Mouse (Mus musculus) WW6 (cell line): ENCODE measurements around the gene Daxx.
"Not testable (repeated sequence)": the region's sequence is repeated elsewhere in the genome, so short reads cannot be mapped to it uniquely, and the experiment has no call there.

ENCODE experiments used
- DNase-seq: peaks from one replicate; pipeline ENCODE4 v3.0.0-alpha.2; 2013; ENCODE audit warnings: low read depth, low spot score

Gene Daxx

DNA sequence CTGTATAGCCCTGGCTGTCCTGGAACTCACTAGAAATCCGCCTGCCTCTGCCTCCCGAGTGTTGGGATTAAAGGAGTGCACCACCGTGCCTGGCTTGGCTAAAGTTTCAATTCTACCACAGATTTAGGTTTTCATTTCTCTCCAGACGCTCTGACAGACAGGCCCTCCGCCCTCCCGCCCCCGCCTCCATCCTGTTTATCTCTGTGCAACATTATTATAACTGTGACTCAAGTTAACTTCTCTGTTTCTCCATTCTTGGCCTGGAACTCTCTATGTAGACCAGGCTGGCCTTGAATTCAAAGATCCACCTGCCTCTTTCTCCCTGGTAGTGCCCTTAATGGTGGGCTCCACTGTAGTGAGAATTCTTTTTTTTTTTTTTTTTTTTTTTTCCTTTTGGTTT, 6.7 kb upstream of the Daxx start:
- no peak for DNase-seq

DNA sequence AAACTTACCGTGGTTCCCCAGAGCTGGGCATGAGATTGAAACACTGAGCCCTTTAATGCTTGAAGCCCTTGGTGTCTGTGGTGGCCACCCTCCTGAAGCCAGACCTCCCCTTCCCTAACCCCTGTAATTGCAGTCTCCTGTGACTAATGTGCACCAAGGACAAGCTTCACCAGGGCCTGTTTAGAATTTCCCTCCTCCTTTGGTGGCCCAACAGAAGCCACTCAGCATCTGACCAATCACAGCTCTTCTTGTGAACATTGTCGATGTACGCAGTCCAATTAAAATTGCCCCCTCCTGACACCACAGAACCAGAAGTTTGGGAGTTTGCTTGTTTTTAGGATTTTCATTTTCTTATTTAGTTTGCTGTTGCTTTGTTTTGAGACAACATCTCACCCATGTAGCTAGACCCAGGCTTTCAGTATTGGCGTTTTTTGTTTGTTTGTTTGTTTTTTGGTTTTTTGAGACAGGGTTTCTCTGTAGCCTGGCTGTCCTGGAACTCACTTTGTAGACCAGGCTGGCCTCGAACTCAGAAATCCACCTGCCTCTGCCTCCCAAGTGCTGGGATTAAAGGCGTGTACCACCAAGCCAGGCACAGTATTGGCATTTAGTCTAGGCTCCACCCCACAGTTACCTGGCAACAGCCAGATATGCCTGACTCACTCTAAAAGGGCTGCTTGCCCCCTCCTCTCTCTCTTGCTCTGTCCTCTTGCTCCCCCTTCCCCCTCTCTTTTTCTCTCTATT, 5.1 kb upstream of the Daxx start:
- DNase-seq: not testable (repeated sequence)

DNA sequence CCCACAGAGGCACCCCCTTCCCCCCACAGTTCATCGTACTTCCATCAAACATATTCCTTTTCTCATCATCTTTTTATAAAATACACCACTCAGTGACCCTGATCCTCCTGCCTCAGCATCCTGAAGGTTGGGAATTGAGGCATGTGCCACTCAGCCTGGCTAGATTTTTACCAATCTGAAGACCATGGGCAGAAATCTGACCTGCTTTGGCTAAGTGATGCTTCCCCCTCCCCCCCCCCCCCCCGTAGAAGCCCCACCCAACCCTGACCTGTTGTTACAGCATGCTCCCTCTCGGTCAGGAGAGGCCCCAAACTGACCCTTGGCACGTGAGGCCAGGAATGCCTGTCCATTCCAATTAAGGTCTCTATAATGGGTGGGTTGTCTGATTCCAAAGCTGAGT, 4.4 kb upstream of the Daxx start, which contains the start of gene Platr17:
TSS of gene Platr17 (plus strand) at position 301 of the 400 bp plus-strand sequence.
- DNase-seq: not testable (repeated sequence)

DNA sequence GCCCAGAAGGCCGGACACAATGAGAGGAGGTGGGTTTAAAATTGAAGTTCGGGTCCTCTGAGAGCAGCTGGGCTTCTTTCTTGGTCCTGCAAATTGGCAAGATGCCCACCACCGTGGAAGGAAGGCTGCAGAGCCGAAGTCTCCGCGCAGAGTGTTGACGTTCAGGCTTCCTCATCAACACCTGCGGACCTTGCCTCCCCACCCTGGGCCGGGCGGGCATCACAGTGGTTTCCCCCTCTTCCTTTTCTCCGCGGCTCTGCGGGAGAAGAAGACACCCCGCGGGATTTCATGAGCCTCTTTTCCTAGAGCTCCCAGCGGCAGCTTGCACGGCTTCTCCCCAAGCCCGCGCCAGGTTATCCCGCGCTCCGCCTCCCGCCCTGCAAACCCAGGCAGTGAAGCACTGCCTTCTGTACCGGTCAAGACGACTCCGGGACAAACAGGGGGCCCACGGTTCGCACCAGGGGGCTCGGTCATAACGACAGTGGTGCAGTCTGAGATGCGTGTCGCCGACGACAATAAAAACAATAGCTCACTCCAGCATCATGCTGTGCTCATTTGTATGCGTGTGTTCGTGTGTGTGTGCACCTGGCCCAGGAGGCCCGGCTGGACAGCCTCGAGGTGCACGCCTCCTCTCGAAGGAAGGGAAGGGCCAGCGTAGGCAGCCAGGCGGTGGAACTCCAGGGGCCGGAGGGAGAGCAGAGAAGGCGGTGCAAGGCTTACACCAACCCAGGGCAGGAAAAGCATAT, 710 bp upstream of the Daxx start:
- DNase-seq: no peak

DNA sequence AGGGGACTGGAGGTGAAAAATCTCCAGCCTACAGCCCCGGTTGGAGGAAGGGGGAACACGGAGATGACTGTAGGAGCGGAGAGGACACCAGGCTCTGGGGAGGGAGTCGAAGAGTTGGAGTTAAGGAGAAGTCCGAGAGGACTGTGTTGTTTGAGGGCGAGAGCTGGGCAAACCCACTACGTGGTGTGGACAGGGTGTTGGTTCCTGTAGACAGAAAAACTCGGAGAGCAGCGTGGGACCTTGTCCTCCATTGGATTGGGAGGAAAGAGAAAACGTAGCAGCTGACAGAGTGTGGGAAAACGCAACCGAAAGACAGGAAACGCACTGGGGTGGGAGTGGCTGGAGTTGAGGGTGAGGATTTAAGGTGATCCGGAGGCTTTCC, 646 bp downstream of the Daxx start:
- DNase-seq: no peak

DNA sequence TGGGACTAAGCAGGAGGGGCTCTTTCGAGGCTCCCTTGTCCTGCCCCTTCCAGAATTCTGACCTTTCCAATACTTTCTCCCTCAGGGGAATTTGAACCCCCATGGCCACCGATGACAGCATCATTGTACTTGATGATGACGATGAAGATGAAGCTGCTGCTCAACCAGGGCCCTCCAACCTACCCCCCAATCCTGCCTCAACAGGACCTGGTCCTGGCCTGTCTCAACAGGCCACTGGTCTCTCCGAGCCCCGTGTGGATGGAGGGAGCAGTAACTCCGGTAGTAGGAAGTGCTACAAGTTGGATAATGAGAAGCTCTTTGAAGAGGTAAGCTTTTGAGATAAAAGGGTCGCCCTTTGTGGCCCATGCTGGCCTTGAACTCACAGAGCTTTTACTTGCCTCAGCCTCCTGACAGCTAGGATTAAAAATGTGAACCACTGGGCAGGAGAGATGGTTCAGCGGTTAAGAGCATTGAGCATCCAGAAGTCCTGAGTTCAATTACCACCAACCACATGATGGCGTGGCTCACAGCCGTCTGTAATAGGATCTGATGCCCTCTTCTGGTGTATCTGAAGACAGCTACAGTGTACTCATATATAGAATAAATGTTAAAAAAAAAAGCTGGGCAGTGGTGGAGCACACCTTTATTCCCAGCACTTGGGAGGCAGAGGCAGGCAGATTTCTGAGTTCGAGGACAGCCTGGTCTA, 1.3 kb downstream of the Daxx start:
- no peak for DNase-seq

DNA sequence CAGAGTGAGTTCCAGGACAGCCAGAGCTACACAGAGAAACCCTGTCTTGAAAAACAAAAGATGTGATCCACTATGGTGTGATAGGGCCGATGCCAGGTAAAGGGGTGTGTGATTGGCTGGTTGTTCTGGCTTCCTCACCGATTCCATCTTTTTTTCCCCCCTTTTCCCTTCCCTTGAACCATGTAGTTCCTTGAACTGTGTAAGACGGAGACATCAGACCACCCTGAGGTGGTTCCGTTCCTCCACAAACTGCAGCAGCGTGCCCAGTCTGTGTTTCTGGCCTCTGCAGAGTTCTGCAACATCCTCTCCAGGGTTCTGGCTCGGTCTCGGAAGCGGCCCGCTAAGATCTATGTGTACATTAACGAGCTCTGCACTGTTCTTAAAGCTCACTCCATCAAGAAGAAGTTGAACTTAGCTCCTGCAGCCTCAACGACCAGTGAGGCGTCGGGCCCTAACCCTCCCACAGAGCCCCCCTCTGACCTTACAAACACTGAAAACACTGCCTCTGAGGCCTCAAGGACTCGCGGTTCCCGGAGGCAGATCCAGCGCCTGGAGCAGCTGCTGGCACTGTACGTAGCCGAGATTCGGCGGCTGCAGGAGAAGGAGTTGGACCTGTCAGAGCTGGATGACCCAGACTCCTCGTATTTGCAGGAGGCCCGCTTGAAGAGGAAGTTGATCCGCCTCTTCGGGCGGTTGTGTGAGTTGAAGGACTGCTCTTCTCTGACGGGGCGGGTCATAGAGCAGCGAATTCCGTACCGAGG, 2.0 kb downstream of the Daxx start:
- DNase-seq: no peak

DNA sequence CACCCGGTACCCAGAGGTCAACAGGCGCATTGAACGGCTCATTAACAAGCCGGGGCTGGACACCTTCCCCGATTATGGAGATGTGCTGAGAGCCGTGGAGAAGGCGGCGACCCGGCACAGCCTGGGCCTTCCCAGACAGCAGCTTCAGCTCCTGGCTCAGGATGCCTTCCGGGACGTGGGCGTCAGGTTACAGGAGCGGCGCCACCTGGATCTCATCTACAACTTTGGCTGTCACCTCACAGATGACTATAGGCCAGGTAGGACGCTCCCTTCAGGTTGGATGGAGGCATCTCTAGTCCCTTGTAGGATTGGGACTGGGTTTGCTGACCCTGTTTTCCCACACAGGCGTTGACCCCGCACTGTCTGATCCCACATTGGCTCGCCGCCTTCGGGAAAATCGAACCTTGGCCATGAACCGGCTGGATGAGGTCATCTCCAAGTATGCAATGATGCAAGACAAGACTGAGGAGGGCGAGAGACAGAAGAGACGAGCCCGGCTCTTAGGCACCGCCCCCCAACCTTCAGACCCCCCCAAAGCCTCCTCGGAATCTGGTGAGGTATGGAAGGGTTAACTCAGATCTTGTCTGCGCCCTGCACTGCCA, 2.7 kb downstream of the Daxx start:
- no peak for DNase-seq

DNA sequence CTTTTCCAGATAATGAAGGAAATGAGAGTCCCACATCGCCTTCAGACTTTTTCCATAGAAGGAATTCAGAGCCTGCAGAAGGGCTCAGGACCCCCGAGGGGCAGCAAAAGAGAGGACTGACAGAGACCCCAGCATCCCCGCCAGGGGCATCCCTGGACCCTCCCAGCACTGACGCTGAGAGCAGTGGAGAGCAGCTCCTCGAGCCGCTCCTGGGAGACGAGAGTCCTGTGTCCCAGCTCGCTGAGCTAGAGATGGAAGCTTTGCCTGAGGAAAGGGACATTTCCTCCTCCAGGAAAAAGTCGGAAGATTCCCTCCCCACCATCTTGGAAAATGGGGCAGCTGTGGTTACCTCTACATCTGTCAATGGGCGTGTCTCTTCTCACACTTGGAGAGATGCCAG, 4.0 kb downstream of the Daxx start:
- DNase-seq: no peak

DNA sequence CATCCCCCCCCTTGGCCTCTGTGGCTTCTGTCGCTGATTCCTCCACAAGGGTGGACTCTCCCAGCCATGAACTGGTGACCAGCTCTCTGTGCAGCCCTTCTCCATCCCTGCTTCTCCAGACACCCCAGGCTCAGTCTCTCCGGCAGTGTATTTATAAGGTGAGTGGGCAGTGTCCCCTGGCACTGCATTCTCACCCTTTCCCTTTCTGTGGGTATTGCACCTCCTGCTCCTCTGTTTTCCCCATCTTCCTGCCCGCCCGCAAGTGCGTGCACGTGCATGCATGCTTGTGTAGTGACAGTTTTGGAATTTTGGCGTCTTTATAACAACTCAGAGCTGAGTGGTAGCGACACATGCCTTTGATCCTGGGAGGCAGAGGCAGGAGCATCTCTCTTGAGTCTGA, 4.7 kb downstream of the Daxx start:
- no peak for DNase-seq

DNA sequence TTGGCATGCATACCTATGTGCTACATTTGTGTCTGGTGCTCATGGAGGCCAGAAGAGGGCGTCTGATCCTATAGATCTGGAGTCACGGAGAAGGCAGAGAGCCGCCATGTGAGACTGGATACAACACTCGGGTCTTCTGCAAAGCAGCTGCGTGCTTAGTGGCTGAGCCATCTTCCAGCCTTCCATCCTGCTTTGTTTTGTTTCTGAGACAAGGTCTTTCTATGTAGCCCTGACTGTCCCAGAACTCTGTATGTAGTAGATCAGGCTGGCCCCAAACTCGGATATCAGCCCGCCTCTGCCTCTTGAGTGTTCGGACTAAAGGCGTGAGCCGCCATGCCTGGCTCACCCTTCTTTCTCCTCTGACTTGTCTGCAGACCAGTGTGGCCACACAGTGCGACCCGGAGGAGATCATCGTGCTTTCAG, 5.8 kb downstream of the Daxx start:
- no peak for DNase-seq

DNA sequence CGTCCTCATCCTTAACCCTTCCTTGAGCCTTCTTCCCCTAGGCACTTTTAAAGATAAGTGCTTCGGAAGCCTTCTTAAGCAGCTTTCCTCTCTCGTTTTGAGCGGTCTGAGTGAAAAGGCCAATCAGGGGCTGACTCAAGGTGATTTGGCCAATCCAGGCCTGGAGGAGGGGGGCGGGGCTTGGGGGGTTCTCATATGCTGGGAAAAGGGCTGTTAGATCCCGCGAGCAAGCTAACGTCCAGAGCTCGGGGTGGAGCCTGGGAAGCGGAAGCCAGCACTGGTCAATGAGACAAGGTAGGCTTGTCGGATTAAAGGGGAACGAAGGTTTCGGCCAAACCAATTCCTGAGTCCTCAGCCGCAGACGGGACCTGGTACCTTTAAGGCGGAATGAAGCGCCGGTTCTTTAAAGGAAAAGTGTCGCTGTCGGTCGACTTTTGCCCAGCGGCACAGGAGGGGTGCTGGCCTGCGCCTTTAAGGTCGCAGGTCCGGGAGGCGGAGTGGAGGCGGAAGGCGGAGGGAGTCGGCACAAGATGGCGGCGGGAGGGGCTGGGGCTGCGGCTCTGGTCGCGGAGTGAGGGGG, 6.5 kb downstream of the Daxx start, which contains the start of the genes Tapbp and Zbtb22:
TSS of gene Tapbp (plus strand) at position 229 of the 580 bp plus-strand sequence.
TSS of gene Zbtb22 (plus strand) at position 234 of the 580 bp plus-strand sequence.
- DNase-seq: peak; percentile 98

DNA sequence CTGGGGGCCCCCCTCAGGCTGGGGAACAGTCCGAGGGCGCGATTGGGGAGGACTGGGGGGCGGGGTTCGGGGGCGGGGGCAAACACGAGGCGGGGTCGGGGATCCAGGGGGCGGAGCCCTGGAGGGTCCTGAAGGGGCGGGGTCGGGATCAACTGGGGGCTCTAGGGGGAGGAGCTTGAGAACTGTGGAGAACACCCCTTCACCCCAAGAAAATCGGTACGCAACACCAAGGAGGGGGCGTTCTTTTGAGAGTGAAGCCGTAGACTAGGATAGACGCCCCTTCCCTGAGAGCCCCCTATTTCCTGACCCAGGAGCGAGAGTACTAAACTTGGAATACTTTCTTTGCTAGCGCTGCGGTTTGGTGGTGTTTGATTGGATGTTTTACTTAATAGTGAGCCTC, 7.1 kb downstream of the Daxx start:
- DNase-seq: no peak

DNA sequence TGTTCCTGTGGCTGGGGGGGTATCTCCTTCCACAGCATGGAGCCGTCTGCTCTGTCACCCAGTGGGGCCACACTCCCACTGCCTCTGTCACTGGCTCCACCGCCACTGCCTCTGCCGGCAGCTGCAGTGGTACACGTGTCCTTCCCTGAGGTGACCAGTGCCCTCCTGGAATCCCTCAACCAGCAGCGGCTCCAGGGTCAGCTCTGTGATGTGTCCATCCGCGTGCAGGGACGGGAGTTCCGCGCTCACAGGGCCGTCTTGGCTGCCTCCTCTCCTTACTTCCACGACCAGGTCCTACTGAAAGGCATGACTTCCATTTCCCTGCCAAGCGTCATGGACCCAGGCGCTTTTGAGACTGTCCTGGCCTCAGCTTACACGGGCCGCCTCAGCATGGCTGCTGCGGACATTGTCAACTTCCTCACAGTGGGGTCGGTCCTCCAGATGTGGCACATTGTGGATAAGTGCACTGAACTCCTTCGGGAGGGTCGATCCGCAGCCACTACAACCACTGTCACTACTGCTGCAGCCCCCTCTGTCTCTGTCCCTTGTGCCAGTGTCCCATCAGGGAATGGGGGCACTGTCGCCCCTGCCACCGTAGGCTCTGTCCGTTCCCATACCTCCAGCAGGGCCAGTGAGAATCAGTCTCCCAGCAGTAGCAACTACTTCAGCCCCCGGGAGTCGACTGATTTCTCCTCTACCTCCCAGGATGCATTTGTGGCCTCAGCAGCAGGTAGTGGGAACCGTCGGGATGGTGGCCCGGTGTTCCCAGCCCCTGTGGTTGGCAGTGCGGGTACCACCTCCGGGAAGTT, 7.8 kb downstream of the Daxx start:
- DNase-seq: no peak

DNA sequence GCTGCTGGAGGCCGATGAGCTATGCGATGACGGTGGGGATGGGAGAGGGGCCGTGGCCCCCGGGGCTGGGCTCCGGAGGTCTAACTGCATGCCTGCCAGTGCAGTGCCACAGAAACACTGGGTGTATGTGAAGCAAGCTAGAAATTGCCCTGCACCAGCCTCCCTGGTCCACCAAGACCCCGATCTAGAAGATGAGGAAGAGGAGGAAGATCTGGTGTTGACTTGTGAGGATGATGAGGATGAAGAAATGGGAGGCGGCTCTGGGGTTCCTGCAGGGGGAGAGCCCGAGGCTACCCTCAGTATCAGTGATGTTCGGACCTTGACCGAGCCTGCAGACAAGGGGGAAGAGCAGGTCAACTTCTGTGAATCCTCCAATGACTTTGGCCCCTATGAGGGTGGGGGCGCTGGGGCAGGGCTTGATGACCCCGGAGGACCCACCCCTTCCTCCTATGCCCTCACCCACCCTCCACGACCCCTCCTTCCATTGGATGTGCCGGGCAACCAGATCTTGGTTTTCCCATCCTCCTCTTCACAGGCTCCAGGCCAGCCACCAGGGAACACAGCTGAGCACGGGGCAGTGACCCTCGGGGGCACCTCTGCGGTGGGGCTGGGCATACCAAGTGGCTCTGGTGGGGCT, 8.6 kb downstream of the Daxx start:
- DNase-seq: no peak

DNA sequence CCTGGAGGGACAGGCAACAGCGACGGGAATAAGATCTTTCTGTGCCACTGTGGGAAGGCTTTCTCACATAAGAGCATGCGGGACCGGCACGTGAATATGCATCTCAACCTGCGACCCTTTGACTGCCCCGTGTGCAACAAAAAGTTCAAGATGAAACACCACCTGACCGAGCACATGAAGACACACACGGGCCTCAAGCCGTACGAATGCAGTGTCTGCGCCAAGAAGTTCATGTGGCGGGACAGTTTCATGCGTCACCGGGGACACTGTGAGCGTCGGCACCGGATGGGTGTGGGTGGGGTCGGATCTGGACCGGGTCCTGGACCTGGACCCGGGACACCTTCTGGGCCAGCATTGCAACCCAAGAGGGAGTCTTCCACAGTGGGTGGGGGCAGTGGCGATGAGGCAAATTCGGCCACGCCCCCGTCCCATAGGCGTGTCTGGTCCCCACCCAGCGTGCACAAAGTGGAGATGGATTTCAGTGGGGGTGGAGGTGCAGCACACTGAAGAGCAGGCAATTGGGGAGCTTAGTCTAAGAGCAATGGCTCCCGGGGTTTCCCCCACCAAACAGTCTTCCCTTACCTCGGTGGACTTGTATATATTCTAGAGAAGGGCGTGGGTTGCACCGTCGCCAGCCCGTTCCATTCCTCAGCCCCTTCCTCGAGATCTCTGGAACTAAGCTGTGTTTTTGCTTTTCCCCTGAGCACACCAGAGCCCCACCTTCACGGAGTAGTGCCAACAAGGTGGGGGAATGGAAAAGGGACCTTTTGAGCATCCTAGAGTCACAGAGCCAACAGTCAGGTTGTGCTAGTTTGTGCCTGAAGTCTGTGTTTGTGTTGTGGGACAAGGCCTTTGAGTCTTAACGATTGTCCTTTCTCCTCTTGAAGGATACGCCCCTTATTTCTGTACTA, 9.3 kb downstream of the Daxx start:
- no peak for DNase-seq

DNA sequence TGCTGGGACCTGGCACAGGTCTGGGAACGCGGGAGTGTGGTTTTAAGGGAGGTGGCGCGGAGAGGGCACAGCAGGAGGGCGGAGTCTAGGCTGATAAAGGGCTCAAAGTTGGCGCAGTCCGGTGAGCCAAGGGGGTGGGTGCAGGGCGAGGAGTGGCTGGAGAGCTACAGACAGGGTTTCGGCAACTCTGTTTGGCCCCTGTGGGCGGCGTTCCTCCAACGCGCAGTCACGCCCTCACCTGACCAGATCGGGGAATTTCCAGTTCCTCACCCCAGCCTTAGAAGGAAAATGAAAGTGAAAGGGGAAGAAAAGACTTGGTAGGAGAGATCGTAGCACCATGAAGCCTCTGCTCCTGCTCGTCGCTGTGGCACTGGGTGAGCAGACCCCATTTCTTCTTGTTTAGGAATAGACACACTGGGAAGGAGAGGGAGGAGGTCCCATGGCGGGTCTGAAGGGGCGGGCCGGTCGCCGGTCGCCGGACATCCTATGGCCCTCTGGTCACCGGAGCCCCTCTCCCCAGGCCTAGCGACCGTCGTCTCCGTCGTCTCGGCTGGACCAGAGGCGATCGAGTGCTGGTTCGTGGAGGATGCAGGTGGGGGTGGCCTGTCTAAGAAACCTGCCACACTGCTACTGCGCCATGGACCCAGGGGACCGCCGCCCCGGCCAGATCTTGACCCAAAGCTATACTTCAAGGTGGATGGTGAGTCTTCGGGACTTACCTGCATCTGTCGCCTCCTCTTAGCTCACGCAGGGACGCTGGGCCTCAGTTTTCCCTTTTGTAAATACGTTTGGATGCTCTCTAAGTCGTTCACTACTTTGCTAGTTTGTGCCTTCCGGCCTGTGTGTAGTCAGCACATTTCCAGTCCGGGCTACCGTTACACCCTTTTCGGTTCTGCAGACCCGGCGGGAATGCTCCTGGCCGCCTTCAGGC, 10.4 kb downstream of the Daxx start:
- DNase-seq: no peak
